Mouse (Mus musculus) thymus, adult 2 months (tissue): Measurements from ENCODE around the gene Wfikkn2.

Experiments used
- CTCF ChIP-seq: fragments of 200-500 bp; IDR thresholded peaks from 2 replicates; pipeline ENCODE4 v1.5.1; 2012; ENCODE audit warnings: mild to moderate bottlenecking, control low read depth, low read length, moderate library complexity, borderline replicate concordance; ENCODE audit not compliant: control insufficient read depth, poor library complexity, insufficient read depth; ENCODE audit errors: extremely low read depth
- POLR2A ChIP-seq: fragments of 200-500 bp; IDR thresholded peaks from 2 replicates; pipeline ENCODE4 v1.6.1; 2012; ENCODE audit warnings: mild to moderate bottlenecking, low read length, control low read depth, moderate library complexity; ENCODE audit not compliant: control insufficient read depth, poor library complexity, insufficient read depth; ENCODE audit errors: extremely low read depth

GRCm38 (mm10) chr11:94281199-94282181 is 35.7 kb upstream of the Wfikkn2 start, which contains the start of gene Gm21885:
- TF ChIP-seq POLR2A: no peak
- no peak for TF ChIP-seq CTCF
